Mouse (Mus musculus): Measurements from ENCODE around the gene Alox12e. TPM values are rescaled to one million over a fixed set of nuclear protein-coding genes. Genes with fewer than 3 reads are reported as not detected.

Alox12e gene
- polyA plus RNA-seq, 1 experiment from 2014 or later: not detected

- H3K9me3 ChIP-seq: no peaks in the 10 kb centered on the region
- no peaks in the 10 kb centered on the region for H3K36me3 ChIP-seq
- 43% methylated on average over 7 of the region's 7 CpGs for WGBS
- H3K27ac ChIP-seq (replicated peaks): no peak overlapping the region
- H3K4me3 ChIP-seq: no peak overlapping the region
- H3K4me1 ChIP-seq (replicated peaks): no peaks in the 10 kb centered on the region
- no peak for ATAC-seq (ENCODE audit: low FRiP score, low read depth)
- no peak overlapping the region for H3K4me2 ChIP-seq
- H3K27me3 ChIP-seq: no peaks in the 10 kb centered on the region
- H3K9ac ChIP-seq: no peak overlapping the region
Measured at GRCm38 (mm10) chr11:70313833-70314232, 8.6 kb downstream of the Alox12e start.

DNA sequence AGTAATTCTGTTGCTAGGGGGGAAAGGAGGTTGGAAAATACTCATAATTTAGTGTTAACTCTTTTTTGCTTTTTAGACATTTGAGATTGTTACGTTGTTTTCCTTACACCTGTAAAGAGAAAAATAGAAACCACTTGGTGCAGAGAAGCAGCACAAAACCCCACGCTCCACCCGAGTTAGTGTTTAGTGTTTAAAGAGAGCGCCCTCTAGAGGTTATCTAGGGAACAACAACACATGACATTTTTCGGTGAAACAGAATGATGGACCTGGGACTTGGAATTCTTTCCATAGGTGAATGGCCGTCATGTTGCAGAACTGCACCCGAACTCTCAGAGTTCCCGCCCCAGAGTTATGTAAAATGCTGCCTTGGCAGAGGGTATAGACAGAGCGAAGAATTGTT lies 13.1 kb downstream of the Alox12e start:
- Histone ChIP-seq H3K27me3 (no peaks in the 10 kb centered on the region), H3K4me3 (no peak overlapping the region), H3K9ac (no peak overlapping the region), H3K4me1 (replicated peaks) (no peaks in the 10 kb centered on the region), H3K9me3 (no peaks in the 10 kb centered on the region), H3K36me3 (no peaks in the 10 kb centered on the region), H3K4me2 (no peak overlapping the region), H3K27ac (replicated peaks) (no peak overlapping the region)
- ATAC-seq (ENCODE audit: low FRiP score, low read depth): no peak
- 30% methylated on average over 9 of the region's 9 CpGs for WGBS

DNA sequence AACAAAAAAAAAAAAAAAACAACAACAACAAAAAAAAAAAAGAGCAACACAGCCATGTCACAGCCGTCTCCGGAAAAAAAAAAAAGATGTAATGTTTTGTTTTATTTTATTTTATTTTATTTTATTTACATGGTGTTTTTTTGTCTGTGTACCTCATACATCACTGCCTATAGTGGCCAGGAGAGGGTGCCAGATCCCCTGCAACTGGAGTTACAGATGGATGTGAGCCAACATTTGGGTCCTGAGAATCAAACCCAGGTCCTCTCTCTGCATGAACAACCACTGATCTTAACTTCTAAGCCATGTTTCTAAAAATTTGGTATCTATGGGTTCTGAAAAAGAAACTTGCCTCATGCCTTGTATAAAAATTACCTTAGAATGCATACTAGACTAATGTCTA lies 14.1 kb downstream of the Alox12e start:
- no peaks in the 10 kb centered on the region for H3K9me3 ChIP-seq
- H3K4me2 ChIP-seq: no peak overlapping the region
- H3K27me3 ChIP-seq: no peaks in the 10 kb centered on the region
- no peaks in the 10 kb centered on the region for H3K36me3 ChIP-seq
- H3K4me3 ChIP-seq: no peak overlapping the region
- H3K4me1 ChIP-seq (replicated peaks): no peaks in the 10 kb centered on the region
- no peak overlapping the region for H3K9ac ChIP-seq
- no peak overlapping the region for H3K27ac ChIP-seq (replicated peaks)
- ATAC-seq (ENCODE audit: low FRiP score, low read depth): no peak
- WGBS: 92% methylated on average over 2 of the region's 2 CpGs

DNA sequence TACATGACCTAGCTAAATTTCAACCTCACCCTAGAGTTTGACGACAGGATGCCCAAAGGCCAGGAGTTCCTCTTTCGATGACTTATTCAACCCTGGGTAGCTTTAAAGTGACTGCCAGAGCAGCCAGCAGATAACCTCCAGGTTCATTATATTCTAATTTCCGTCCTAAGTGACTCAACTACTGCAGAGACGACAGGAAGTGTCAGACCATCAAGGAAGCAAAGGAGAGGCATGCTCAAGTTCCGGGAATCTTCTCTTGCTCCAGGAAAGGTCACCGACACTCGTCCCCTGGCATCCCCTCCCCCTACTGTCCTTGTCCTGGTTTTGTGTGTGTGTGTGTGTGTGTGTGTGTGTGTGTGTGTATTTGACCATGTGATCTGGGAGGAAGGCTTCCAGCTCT lies 16.3 kb downstream of the Alox12e start:
- no peaks in the 10 kb centered on the region for H3K4me1 ChIP-seq (replicated peaks)
- no peak overlapping the region for H3K27ac ChIP-seq (replicated peaks)
- no peak for ATAC-seq (ENCODE audit: low FRiP score, low read depth)
- no peak overlapping the region for H3K4me2 ChIP-seq
- H3K27me3 ChIP-seq: no peaks in the 10 kb centered on the region
- H3K9ac ChIP-seq: no peak overlapping the region
- no peaks in the 10 kb centered on the region for H3K36me3 ChIP-seq
- no peak overlapping the region for H3K4me3 ChIP-seq
- WGBS: 65% methylated on average over 7 of the region's 7 CpGs
- H3K9me3 ChIP-seq: no peaks in the 10 kb centered on the region

GRCm38 (mm10) chr11:70302293-70302692 lies 20.1 kb downstream of the Alox12e start:
- no peak overlapping the region for H3K9ac ChIP-seq
- no peak overlapping the region for H3K4me2 ChIP-seq
- no peaks in the 10 kb centered on the region for H3K9me3 ChIP-seq
- no peak for ATAC-seq (ENCODE audit: low FRiP score, low read depth)
- H3K4me3 ChIP-seq: no peak overlapping the region
- H3K36me3 ChIP-seq: no peaks in the 10 kb centered on the region
- 83% methylated on average over 4 of the region's 4 CpGs for WGBS
- no peak overlapping the region for H3K27ac ChIP-seq (replicated peaks)
- H3K27me3 ChIP-seq: no peaks in the 10 kb centered on the region
- H3K4me1 ChIP-seq (replicated peaks): no peaks in the 10 kb centered on the region

DNA sequence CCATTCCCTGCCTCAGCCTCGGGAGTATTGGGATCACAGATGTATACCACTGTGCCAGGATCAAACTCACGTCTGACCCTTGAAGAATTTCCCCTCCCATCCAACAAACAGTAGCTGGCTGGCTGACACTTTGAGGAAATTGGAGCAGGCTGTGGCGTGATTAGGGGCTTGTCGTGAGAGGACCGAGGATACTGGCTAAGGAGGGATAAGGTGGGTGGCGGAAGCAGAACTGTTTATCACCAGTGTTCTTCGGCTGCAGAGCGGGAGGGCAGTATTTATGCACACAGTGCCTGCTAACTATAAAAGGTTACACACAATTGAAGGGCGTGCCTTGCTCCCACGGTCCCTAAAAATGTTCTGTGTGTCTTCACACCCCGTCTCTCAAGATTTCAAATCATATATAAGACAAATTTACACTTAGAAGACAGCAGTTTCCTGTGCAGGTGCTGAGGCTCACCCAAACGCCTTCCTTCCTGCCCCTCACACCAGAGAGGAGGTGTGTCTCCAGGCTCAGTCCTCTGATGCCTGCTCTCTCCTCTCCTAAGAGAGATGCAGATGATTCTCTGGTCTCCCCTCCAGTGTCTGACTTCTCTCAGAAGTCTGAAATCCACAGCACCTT lies 24.5 kb downstream of the Alox12e start:
- ATAC-seq (ENCODE audit: low FRiP score, low read depth): no peak
- Histone ChIP-seq H3K9me3 (no peaks in the 10 kb centered on the region), H3K27me3 (no peaks in the 10 kb centered on the region), H3K9ac (no peak overlapping the region), H3K27ac (replicated peaks) (no peak overlapping the region), H3K4me1 (replicated peaks) (no peaks in the 10 kb centered on the region), H3K4me2 (no peak overlapping the region), H3K4me3 (no peak overlapping the region), H3K36me3 (no peaks in the 10 kb centered on the region)
- 73% methylated on average over 12 of the region's 12 CpGs for WGBS

GRCm38 (mm10) chr11:70297405-70297804 lies 25.0 kb downstream of the Alox12e start:
- no peak for ATAC-seq (ENCODE audit: low FRiP score, low read depth)
- no peaks in the 10 kb centered on the region for H3K9me3 ChIP-seq
- H3K4me1 ChIP-seq (replicated peaks): no peaks in the 10 kb centered on the region
- no peaks in the 10 kb centered on the region for H3K36me3 ChIP-seq
- no peak overlapping the region for H3K4me2 ChIP-seq
- H3K27me3 ChIP-seq: no peaks in the 10 kb centered on the region
- no peak overlapping the region for H3K9ac ChIP-seq
- no peak overlapping the region for H3K27ac ChIP-seq (replicated peaks)
- no peak overlapping the region for H3K4me3 ChIP-seq
- WGBS: 73% methylated on average over 4 of the region's 4 CpGs

DNA sequence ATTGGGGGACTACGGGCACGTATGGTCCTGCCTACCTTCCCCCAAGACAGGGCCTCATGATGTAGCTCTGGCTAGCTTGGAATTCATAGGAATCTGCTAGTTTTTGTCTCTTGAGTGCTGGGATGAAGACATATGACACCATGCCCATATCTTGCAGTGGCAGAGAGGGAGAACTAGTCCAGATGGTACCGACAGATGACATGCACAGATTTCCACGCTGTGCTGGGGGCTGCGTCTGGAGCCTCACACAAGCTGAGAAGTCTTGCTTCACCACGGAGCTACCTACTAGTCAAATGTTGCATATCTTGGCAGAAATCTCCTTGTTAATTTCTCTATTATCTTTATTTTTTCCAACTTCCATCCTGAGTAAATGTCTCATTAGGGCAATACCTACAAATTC lies 28.5 kb downstream of the Alox12e start:
- 88% methylated on average over 6 of the region's 6 CpGs for WGBS
- H3K9ac ChIP-seq: no peak overlapping the region
- H3K9me3 ChIP-seq: no peaks in the 10 kb centered on the region
- H3K36me3 ChIP-seq: no peaks in the 10 kb centered on the region
- H3K27me3 ChIP-seq: no peaks in the 10 kb centered on the region
- H3K4me1 ChIP-seq (replicated peaks): no peaks in the 10 kb centered on the region
- no peak overlapping the region for H3K27ac ChIP-seq (replicated peaks)
- no peak for ATAC-seq (ENCODE audit: low FRiP score, low read depth)
- H3K4me3 ChIP-seq: no peak overlapping the region
- no peak overlapping the region for H3K4me2 ChIP-seq

GRCm38 (mm10) chr11:70291235-70291634 lies 31.2 kb downstream of the Alox12e start:
- H3K9me3 ChIP-seq: no peaks in the 10 kb centered on the region
- no peak overlapping the region for H3K4me3 ChIP-seq
- H3K4me2 ChIP-seq: no peak overlapping the region
- H3K27me3 ChIP-seq: no peaks in the 10 kb centered on the region
- no peaks in the 10 kb centered on the region for H3K36me3 ChIP-seq
- no peak for ATAC-seq (ENCODE audit: low FRiP score, low read depth)
- no peaks in the 10 kb centered on the region for H3K4me1 ChIP-seq (replicated peaks)
- WGBS: 91% methylated on average over 6 of the region's 6 CpGs
- no peak overlapping the region for H3K9ac ChIP-seq
- H3K27ac ChIP-seq (replicated peaks): no peak overlapping the region

DNA sequence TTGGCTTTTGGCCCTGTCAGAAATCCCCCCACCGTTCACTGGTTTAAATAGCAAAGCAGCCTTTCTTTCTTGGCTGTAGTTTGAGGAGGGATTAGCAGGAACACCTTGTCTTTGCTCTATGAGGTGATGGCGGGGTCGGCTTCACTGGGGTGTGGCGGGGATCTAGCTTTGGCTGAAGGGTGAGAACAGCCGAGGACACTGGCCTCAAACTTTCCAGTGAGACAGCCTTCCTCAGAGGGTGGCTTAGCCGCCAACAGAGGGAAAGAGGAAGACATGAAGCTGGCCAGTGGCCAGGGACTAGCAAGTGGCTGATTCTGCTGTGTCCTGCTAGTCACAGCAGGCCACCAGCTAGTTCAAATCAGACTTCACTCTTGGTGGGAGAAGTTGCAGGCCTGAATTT lies 33.2 kb downstream of the Alox12e start:
- no peak for ATAC-seq (ENCODE audit: low FRiP score, low read depth)
- no peak overlapping the region for H3K9ac ChIP-seq
- WGBS: 44% methylated on average over 6 of the region's 6 CpGs
- no peaks in the 10 kb centered on the region for H3K9me3 ChIP-seq
- H3K4me2 ChIP-seq: no peak overlapping the region
- H3K27ac ChIP-seq (replicated peaks): no peak overlapping the region
- H3K36me3 ChIP-seq: no peaks in the 10 kb centered on the region
- H3K4me1 ChIP-seq (replicated peaks): no peaks in the 10 kb centered on the region
- H3K27me3 ChIP-seq: no peaks in the 10 kb centered on the region
- no peak overlapping the region for H3K4me3 ChIP-seq

DNA sequence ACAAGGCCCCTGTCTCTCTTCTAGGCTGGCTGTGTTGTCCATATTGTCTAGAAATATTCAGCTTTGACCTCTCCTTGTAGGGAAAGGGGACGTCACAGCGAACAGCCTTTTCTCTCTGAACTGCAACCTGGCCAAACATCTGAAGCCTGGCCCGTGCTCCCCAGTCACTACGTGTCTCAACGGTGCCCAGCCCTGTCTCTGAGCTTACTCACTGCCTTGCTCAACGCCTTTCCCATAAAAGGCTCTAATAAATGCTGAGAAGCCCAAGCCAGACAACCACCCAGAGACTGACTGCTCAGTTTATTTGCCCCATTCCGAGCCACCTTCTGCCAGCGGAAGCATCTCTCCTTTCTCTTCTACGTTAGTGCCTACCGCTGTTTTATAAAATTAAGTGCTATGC lies 34.3 kb downstream of the Alox12e start:
- Histone ChIP-seq H3K27me3 (no peaks in the 10 kb centered on the region), H3K27ac (replicated peaks) (no peak overlapping the region), H3K4me1 (replicated peaks) (no peaks in the 10 kb centered on the region), H3K9ac (no peak overlapping the region), H3K36me3 (no peaks in the 10 kb centered on the region), H3K4me3 (no peak overlapping the region), H3K4me2 (no peak overlapping the region), H3K9me3 (no peaks in the 10 kb centered on the region)
- WGBS: 89% methylated on average over 10 of the region's 10 CpGs
- no peak for ATAC-seq (ENCODE audit: low FRiP score, low read depth)

GRCm38 (mm10) chr11:70285686-70286085 lies 36.7 kb downstream of the Alox12e start:
- H3K4me2 ChIP-seq: no peak overlapping the region
- H3K9me3 ChIP-seq: no peaks in the 10 kb centered on the region
- WGBS: 90% methylated on average over 5 of the region's 5 CpGs
- H3K36me3 ChIP-seq: no peaks in the 10 kb centered on the region
- ATAC-seq (ENCODE audit: low FRiP score, low read depth): no peak
- no peaks in the 10 kb centered on the region for H3K27me3 ChIP-seq
- H3K4me3 ChIP-seq: no peak overlapping the region
- no peak overlapping the region for H3K9ac ChIP-seq
- no peaks in the 10 kb centered on the region for H3K4me1 ChIP-seq (replicated peaks)
- no peak overlapping the region for H3K27ac ChIP-seq (replicated peaks)

- no peak for ATAC-seq (ENCODE audit: low FRiP score, low read depth)
- Histone ChIP-seq H3K4me3 (no peak overlapping the region), H3K4me2 (no peak overlapping the region), H3K27me3 (no peaks in the 10 kb centered on the region), H3K9ac (no peak overlapping the region), H3K4me1 (replicated peaks) (no peaks in the 10 kb centered on the region), H3K27ac (replicated peaks) (no peak overlapping the region), H3K36me3 (no peaks in the 10 kb centered on the region), H3K9me3 (no peaks in the 10 kb centered on the region)
- WGBS: 85% methylated on average over 3 of the region's 3 CpGs
Measured at GRCm38 (mm10) chr11:70284757-70285156, 37.7 kb downstream of the Alox12e start.
